In genomic region chr3:27153701-27154209, GRCm38 (mm10) we compare ENCODE assay signal across 8 mouse cellular contexts. TPM values are rescaled to one million over a fixed set of nuclear protein-coding genes. Genes with fewer than 3 reads are reported as not detected.
DNase-seq lines count a peak whose midpoint lies in the region; ATAC-seq lines count a peak whose summit lies in the region.

Gene Ect2 (minus strand): TSS chr3:27153878.

- H3K27ac ChIP-seq in heart, embryonic 10.5 days: peak within 1 kb of the TSS; percentile 91
- peak within 1 kb of the TSS; percentile 86 for H3K27ac ChIP-seq in kidney, embryonic 15.5 days

- peak within 1 kb of the TSS; percentile 78 for H3K9ac ChIP-seq in kidney, embryonic 15.5 days

- peak; percentile 97 to 98 for DNase-seq in B cell, adult 2 months
- DNase-seq in brain, adult 2 months (ENCODE audit: low read depth, low spot score): peak; percentile 99
- DNase-seq in heart, embryonic 10.5 days (ENCODE audit: low spot score): peak; percentile 100
- peak; percentile 99 for DNase-seq in liver
- peak; percentile 98 for DNase-seq in spleen, postnatal 4 days (ENCODE audit: low spot score in 2 of 2)

- ATAC-seq in erythroblast, adult 5-6 weeks (replicated peaks; ENCODE audit: low FRiP score, poor library complexity, severe bottlenecking): peak; percentile 97
- ATAC-seq in kidney, embryonic 15.5 days (replicated peaks; ENCODE audit: low FRiP score): peak; percentile 99
- peak; percentile 99 for ATAC-seq in monocyte, adult 5-6 weeks (replicated peaks; ENCODE audit: insufficient number of reproducible peaks, low FRiP score, low TSS enrichment, poor library complexity, severe bottlenecking)

- no peaks in the 10 kb centered on the region for H3K9me3 ChIP-seq in heart, embryonic 10.5 days
- no peaks in the 10 kb centered on the region for H3K9me3 ChIP-seq in kidney, embryonic 15.5 days (replicated peaks)

- peak within 1 kb of the TSS; percentile 68 for H3K4me2 ChIP-seq in kidney, embryonic 15.5 days

- H3K27me3 ChIP-seq in heart, embryonic 10.5 days (ENCODE audit: insufficient read depth, poor library complexity, severe bottlenecking): no peaks in the 10 kb centered on the region
- no peaks in the 10 kb centered on the region for H3K27me3 ChIP-seq in kidney, embryonic 15.5 days

- peak within 1 kb of the TSS; percentile 89 for H3K4me3 ChIP-seq in heart, embryonic 10.5 days
- H3K4me3 ChIP-seq in kidney, embryonic 15.5 days (replicated peaks): peak within 1 kb of the TSS; percentile 91

- under 1% methylated on average over 37 of the region's 37 CpGs for WGBS in heart, embryonic 10.5 days
- whole genome bisulfite sequencing in kidney, embryonic 15.5 days: under 1% methylated on average over 37 of the region's 37 CpGs

- peaks cover 32% of the 10 kb centered on the region for H3K4me1 ChIP-seq in heart, embryonic 10.5 days
- peaks cover 27% of the 10 kb centered on the region for H3K4me1 ChIP-seq in kidney, embryonic 15.5 days

- H3K36me3 ChIP-seq in heart, embryonic 10.5 days: peaks cover 15% of the 10 kb centered on the region
- peaks cover 18% of the 10 kb centered on the region for H3K36me3 ChIP-seq in kidney, embryonic 15.5 days

RNA-seq across cellular contexts. Expression of gene Ect2, which starts in this region (rescaled TPM):
- 20.6 and 38.9 TPM in 2 replicates for total RNA-seq in erythroblast, adult 5-6 weeks (2015; ENCODE audit: low replicate concordance)
- 36.3 and 44.5 TPM in 2 replicates for total RNA-seq in erythroblast, adult 5-6 weeks (2017; ENCODE audit: low replicate concordance)
- polyA plus RNA-seq in heart, embryonic 10.5 days (2016; fragmentation: Nextera tagmentation; extraction: Ambion mirVana): 59.6 and 66.6 TPM in 2 replicates
- 60.9 and 66.7 TPM in 2 replicates for polyA plus RNA-seq in kidney, embryonic 15.5 days (2015; fragmentation: Nextera tagmentation; extraction: Ambion mirVana)
- 2.9 to 7.0 TPM (median 6.5 TPM) in 3 replicates for total RNA-seq in monocyte, adult 5-6 weeks (2017)

Comparison
In these comparisons a context has a peak if more than half of its experiments do, and no peak if none do; other contexts are left out.
1. Peak in every context shown above with its lines: DNase-seq, ATAC-seq, H3K4me3 ChIP-seq and H3K27ac ChIP-seq.